Mouse (Mus musculus): ENCODE results near the gene Fam171a2. TPM values are rescaled to one million over a fixed set of nuclear protein-coding genes. Genes with fewer than 3 reads are reported as not detected.

The Fam171a2 gene
- polyA plus RNA-seq, 1 experiment = 1.7 TPM

DNA sequence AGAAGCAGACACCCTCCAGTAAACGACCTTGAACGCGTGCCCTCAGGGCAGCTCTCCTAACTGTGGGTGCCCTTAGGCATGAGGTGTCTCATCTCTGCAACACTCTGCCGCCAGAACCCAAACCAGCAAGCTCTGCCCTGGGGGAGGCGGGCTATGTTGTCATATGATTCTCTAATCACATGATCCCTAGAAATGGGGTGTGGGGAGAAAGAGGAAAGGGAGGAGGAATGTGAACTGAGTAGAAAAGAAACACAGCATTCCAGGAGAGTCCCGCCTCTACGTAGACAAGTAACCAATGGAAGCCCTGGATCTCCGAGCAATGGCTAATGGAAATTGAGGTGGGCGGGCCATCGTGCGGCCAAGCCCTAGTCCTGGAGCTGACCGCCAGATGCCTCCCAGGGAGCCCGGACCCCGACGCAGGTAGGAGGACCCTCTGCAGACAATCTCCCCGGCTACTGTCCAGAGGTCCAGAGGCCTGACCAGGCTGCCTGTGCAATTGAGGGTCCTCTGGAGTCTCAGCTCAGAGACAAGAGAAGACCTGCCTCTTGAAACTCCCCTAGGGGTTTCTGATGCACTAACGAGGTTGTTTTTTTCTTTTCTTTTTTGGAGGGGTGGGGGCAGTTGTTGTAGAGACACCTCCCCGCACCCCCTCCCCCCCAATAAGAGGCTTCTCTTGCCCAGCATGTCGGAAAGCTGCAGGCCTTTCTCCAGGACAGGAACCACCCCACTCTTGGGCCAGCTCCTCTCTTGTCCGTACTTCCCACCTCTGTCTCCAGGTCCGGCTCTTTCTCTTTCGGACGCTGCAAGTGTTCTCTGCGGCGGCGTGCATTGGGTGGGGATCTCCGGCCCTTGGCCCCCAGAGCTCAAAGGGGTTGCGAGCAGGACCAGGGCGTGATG lies 17.1 kb downstream of the Fam171a2 start, which contains the start of gene Grn:
Gene Grn, plus strand, starts transcription at position 195 of the 897 bp plus-strand sequence.
- no peak for TF ChIP-seq FLI1 (IDR thresholded peaks at IDR 0.05; ENCODE audit: low read length)
- TF ChIP-seq GATA1 (IDR thresholded peaks at IDR 0.05; ENCODE audit: borderline replicate concordance, low read length) = no peak
- peaks cover 66% of the 10 kb centered on the region for H3K4me1 ChIP-seq

DNA sequence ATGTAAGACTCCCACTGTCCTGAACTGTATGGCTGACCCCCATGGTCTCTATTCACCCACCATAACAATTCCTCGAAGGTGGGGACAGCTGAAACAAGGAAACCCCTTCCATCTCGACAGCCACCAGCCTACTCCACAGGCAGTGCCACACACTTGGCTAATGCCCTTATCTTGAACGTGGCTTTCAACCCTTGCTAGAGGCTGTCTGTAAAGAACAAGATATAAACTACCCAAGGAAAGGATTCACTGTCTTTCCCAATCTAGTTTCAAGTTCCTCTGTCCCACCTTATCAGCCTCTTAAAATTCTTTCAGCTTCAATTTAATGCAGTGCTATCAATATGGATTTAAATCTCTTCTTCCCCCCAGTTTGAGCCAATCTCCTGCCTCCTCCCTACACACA lies 17.9 kb downstream of the Fam171a2 start:
- Histone ChIP-seq H3K9me3 (peaks cover 5% of the 10 kb centered on the region; the same call in 1 of the 2 replicates), H3K4me1 (peaks cover 69% of the 10 kb centered on the region), H3K36me3 (replicated peaks; ENCODE audit: low read length) (peaks cover 20% of the 10 kb centered on the region), H3K27me3 (replicated peaks) (peaks cover 3% of the 10 kb centered on the region), H3K4me3 (replicated peaks) (peak overlapping the region; percentile 95)
- no peak for TF ChIP-seq GATA1 (IDR thresholded peaks at IDR 0.05; ENCODE audit: borderline replicate concordance, low read length)
- TF ChIP-seq FLI1 (IDR thresholded peaks at IDR 0.05; ENCODE audit: low read length) = no peak

More for the DNA sequence above, 17.1 kb downstream of the Fam171a2 start, which contains the start of gene Grn:
- H3K27me3 ChIP-seq (replicated peaks) = peaks cover 2% of the 10 kb centered on the region
- peak within 1 kb of the TSS; percentile 95 for H3K4me3 ChIP-seq (replicated peaks)
- H3K9me3 ChIP-seq = peaks cover 5% of the 10 kb centered on the region; the same call in 1 of the 2 replicates
- H3K36me3 ChIP-seq (replicated peaks; ENCODE audit: low read length) = peaks cover 28% of the 10 kb centered on the region

- H3K36me3 ChIP-seq (replicated peaks; ENCODE audit: low read length) = peaks cover 15% of the 10 kb centered on the region
- peaks cover 5% of the 10 kb centered on the region; the same call in 1 of the 2 replicates for H3K9me3 ChIP-seq
- peaks cover 6% of the 10 kb centered on the region for H3K27me3 ChIP-seq (replicated peaks)
- peak overlapping the region; percentile 95 for H3K4me3 ChIP-seq (replicated peaks)
- TF ChIP-seq FLI1 (IDR thresholded peaks at IDR 0.05; ENCODE audit: low read length) = no peak
- peaks cover 66% of the 10 kb centered on the region for H3K4me1 ChIP-seq
Observed at GRCm38 (mm10) chr11:102428981-102429540, 18.4 kb downstream of the Fam171a2 start.

GRCm38 (mm10) chr11:102425555-102426316 lies 21.7 kb downstream of the Fam171a2 start:
- peaks cover 32% of the 10 kb centered on the region for H3K4me1 ChIP-seq
- no peaks in the 10 kb centered on the region for H3K36me3 ChIP-seq (replicated peaks; ENCODE audit: low read length)
- no peak overlapping the region for H3K4me3 ChIP-seq (replicated peaks)
- H3K9me3 ChIP-seq = peaks cover 10% of the 10 kb centered on the region
- TF ChIP-seq FLI1 (IDR thresholded peaks at IDR 0.05; ENCODE audit: low read length) = no peak
- TF ChIP-seq GATA1 (IDR thresholded peaks at IDR 0.05; ENCODE audit: borderline replicate concordance, low read length) = no peak
- peaks cover 18% of the 10 kb centered on the region for H3K27me3 ChIP-seq (replicated peaks)

- Histone ChIP-seq H3K9me3 (peaks cover 19% of the 10 kb centered on the region), H3K4me1 (peaks cover 25% of the 10 kb centered on the region), H3K36me3 (replicated peaks; ENCODE audit: low read length) (no peaks in the 10 kb centered on the region), H3K27me3 (replicated peaks) (peaks cover 20% of the 10 kb centered on the region), H3K4me3 (replicated peaks) (peak overlapping the region; percentile 10)
- TF ChIP-seq FLI1 (IDR thresholded peaks at IDR 0.05; ENCODE audit: low read length) (no peak), GATA1 (IDR thresholded peaks at IDR 0.05; ENCODE audit: borderline replicate concordance, low read length) (no peak)
Observed at GRCm38 (mm10) chr11:102424666-102425065, 22.8 kb downstream of the Fam171a2 start.

DNA sequence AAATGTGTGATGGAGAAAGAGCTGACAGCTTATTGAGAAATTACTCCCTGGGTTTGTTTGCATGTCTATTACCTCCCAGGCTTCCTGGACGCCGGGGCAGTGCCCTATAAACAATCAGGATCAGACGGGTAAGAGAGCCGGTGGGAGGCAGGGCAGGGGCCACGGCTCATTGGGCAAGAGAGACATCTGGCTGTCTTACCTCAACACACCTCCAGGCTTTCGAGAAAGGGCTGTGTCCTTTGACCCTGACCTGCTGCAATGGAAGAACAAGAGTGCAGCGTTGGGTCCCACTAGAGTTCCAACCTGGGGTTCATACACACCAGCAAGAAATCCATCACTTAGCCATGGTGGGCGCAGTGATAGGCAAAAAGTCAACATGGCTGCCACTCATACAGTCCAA lies 25.9 kb downstream of the Fam171a2 start:
- H3K4me1 ChIP-seq = peaks cover 15% of the 10 kb centered on the region
- peaks cover 18% of the 10 kb centered on the region for H3K9me3 ChIP-seq
- TF ChIP-seq FLI1 (IDR thresholded peaks at IDR 0.05; ENCODE audit: low read length) (no peak), GATA1 (IDR thresholded peaks at IDR 0.05; ENCODE audit: borderline replicate concordance, low read length) (no peak)
- peaks cover 31% of the 10 kb centered on the region for H3K27me3 ChIP-seq (replicated peaks)
- H3K36me3 ChIP-seq (replicated peaks; ENCODE audit: low read length) = no peaks in the 10 kb centered on the region
- H3K4me3 ChIP-seq (replicated peaks) = no peak overlapping the region

GRCm38 (mm10) chr11:102418887-102419286 lies 28.6 kb downstream of the Fam171a2 start:
- Histone ChIP-seq H3K9me3 (peaks cover 18% of the 10 kb centered on the region), H3K27me3 (replicated peaks) (peaks cover 35% of the 10 kb centered on the region), H3K4me3 (replicated peaks) (peak overlapping the region; percentile 6), H3K4me1 (peaks cover 10% of the 10 kb centered on the region; the same call in 1 of the 2 replicates), H3K36me3 (replicated peaks; ENCODE audit: low read length) (no peaks in the 10 kb centered on the region)
- TF ChIP-seq GATA1 (IDR thresholded peaks at IDR 0.05; ENCODE audit: borderline replicate concordance, low read length) (no peak), FLI1 (IDR thresholded peaks at IDR 0.05; ENCODE audit: low read length) (no peak)

GRCm38 (mm10) chr11:102417160-102417559 lies 30.3 kb downstream of the Fam171a2 start:
- no peak overlapping the region for H3K4me3 ChIP-seq (replicated peaks)
- H3K27me3 ChIP-seq (replicated peaks) = peaks cover 44% of the 10 kb centered on the region
- H3K36me3 ChIP-seq (replicated peaks; ENCODE audit: low read length) = no peaks in the 10 kb centered on the region
- H3K9me3 ChIP-seq = peaks cover 18% of the 10 kb centered on the region
- TF ChIP-seq FLI1 (IDR thresholded peaks at IDR 0.05; ENCODE audit: low read length) (no peak), GATA1 (IDR thresholded peaks at IDR 0.05; ENCODE audit: borderline replicate concordance, low read length) (no peak)
- H3K4me1 ChIP-seq = peaks cover 10% of the 10 kb centered on the region; the same call in 1 of the 2 replicates

GRCm38 (mm10) chr11:102415034-102415802 lies 32.3 kb downstream of the Fam171a2 start:
- H3K9me3 ChIP-seq = peaks cover 7% of the 10 kb centered on the region
- H3K4me1 ChIP-seq = peaks cover 23% of the 10 kb centered on the region
- H3K27me3 ChIP-seq (replicated peaks) = peaks cover 31% of the 10 kb centered on the region
- no peak overlapping the region for H3K4me3 ChIP-seq (replicated peaks)
- no peaks in the 10 kb centered on the region for H3K36me3 ChIP-seq (replicated peaks; ENCODE audit: low read length)
- TF ChIP-seq GATA1 (IDR thresholded peaks at IDR 0.05; ENCODE audit: borderline replicate concordance, low read length) (no peak), FLI1 (IDR thresholded peaks at IDR 0.05; ENCODE audit: low read length) (no peak)
